Mouse (Mus musculus): ENCODE measurements around the gene Carns1. TPM values are rescaled to one million over a fixed set of nuclear protein-coding genes. Genes with fewer than 3 reads are reported as not detected.

Gene Carns1
- polyA plus RNA-seq (2017; shearing (Covaris generic)) = 15.2 TPM

GRCm38 (mm10) chr19:4175368-4175947 lies at the start of gene Carns1:
TSS of gene Carns1 (minus strand) at chr19:4175479.

GRCm38 (mm10) chr19:4214071-4214770 lies 38.9 kb upstream of the Carns1 start, which contains the start of the genes Clcf1 and AC109138.7:
TSS of gene Clcf1 (plus strand) at chr19:4214238.
TSS of gene AC109138.7 (plus strand) at chr19:4214357.

GRCm38 (mm10) chr19:4201291-4201909 lies 26.1 kb upstream of the Carns1 start, which contains the start of gene Rad9a:
TSS of gene Rad9a (minus strand) at chr19:4201662.

GRCm38 (mm10) chr19:4191528-4192250 lies 16.4 kb upstream of the Carns1 start, which contains the start of gene Ppp1ca:
TSS of gene Ppp1ca (plus strand) at chr19:4192065.

GRCm38 (mm10) chr19:4190831-4191334 lies 15.6 kb upstream of the Carns1 start, which contains the start of gene Tbc1d10c:
TSS of gene Tbc1d10c (minus strand) at chr19:4191284.

GRCm38 (mm10) chr19:4162646-4163542 lies 12.4 kb downstream of the Carns1 start, which contains the start of gene Rps6kb2:
TSS of gene Rps6kb2 (minus strand) at chr19:4163354.

GRCm38 (mm10) chr19:4153232-4153654 lies 22.0 kb downstream of the Carns1 start, which contains the start of gene Ptprcap:
TSS of gene Ptprcap (plus strand) at chr19:4153604.

GRCm38 (mm10) chr19:4148491-4148806 lies 26.8 kb downstream of the Carns1 start, which contains the start of gene Coro1b:
TSS of gene Coro1b (plus strand) at chr19:4148619.

GRCm38 (mm10) chr19:4143759-4144268 lies 31.5 kb downstream of the Carns1 start, which contains the start of gene Cabp4:
TSS of gene Cabp4 (minus strand) at chr19:4144033.

GRCm38 (mm10) chr19:4139446-4139845 lies 35.8 kb downstream of the Carns1 start, which contains the start of gene Gpr152:
TSS of gene Gpr152 (plus strand) at chr19:4139787.

GRCm38 (mm10) chr19:4125741-4126696 lies 49.3 kb downstream of the Carns1 start, which contains the start of gene Aip:
TSS of gene Aip (minus strand) at chr19:4125858.

Other genes with a start within 250 kb of the Carns1 start
- gene Aldh3b1, start 245.7 kb downstream of the Carns1 start, polyA plus RNA-seq (2017; shearing (Covaris generic)) = not detected
- 29.4 TPM for gene Unc93b1, start 240.3 kb downstream of the Carns1 start, polyA plus RNA-seq (2017; shearing (Covaris generic))
- gene Aldh3b3, start 216.8 kb downstream of the Carns1 start, polyA plus RNA-seq (2017; shearing (Covaris generic)) = not detected
- gene Aldh3b2, start 203.2 kb downstream of the Carns1 start, polyA plus RNA-seq (2017; shearing (Covaris generic)) = not detected
- gene Acy3, start 188.9 kb downstream of the Carns1 start, polyA plus RNA-seq (2017; shearing (Covaris generic)) = not detected
- not detected for gene Tbx10, start 182.7 kb downstream of the Carns1 start, polyA plus RNA-seq (2017; shearing (Covaris generic))
- 10.5 TPM for gene Nudt8, start 174.9 kb downstream of the Carns1 start, polyA plus RNA-seq (2017; shearing (Covaris generic))
- gene Gm49405, start 174.9 kb downstream of the Carns1 start, polyA plus RNA-seq (2017; shearing (Covaris generic)) = 1.0 TPM
- gene Doc2g, start 172.2 kb downstream of the Carns1 start, polyA plus RNA-seq (2017; shearing (Covaris generic)) = 2.4 TPM
- gene Ndufv1, start 162.7 kb downstream of the Carns1 start, polyA plus RNA-seq (2017; shearing (Covaris generic)) = 104 TPM
- 355 TPM for gene Gstp1, start 137.5 kb downstream of the Carns1 start, polyA plus RNA-seq (2017; shearing (Covaris generic))
- gene Gstp2, start 129.5 kb downstream of the Carns1 start, polyA plus RNA-seq (2017; shearing (Covaris generic)) = 3.3 TPM
- gene Gstp3, start 115.9 kb downstream of the Carns1 start, polyA plus RNA-seq (2017; shearing (Covaris generic)) = 56.1 TPM
- gene Cabp2, start 93.9 kb downstream of the Carns1 start, polyA plus RNA-seq (2017; shearing (Covaris generic)) = not detected
- gene Cdk2ap2, start 78.3 kb downstream of the Carns1 start, polyA plus RNA-seq (2017; shearing (Covaris generic)) = 441 TPM
- gene Pitpnm1, start 75.5 kb downstream of the Carns1 start, polyA plus RNA-seq (2017; shearing (Covaris generic)) = 253 TPM
- gene Aip, start 49.6 kb downstream of the Carns1 start, polyA plus RNA-seq (2017; shearing (Covaris generic)) = 150 TPM
- not detected for gene Gpr152, start 35.7 kb downstream of the Carns1 start, polyA plus RNA-seq (2017; shearing (Covaris generic))
- gene Cabp4, start 31.4 kb downstream of the Carns1 start, polyA plus RNA-seq (2017; shearing (Covaris generic)) = not detected
- gene Coro1b, start 26.9 kb downstream of the Carns1 start, polyA plus RNA-seq (2017; shearing (Covaris generic)) = 192 TPM
- 341 TPM for gene Ptprcap, start 21.9 kb downstream of the Carns1 start, polyA plus RNA-seq (2017; shearing (Covaris generic))
- gene Rps6kb2, start 12.1 kb downstream of the Carns1 start, polyA plus RNA-seq (2017; shearing (Covaris generic)) = 46.8 TPM
- 376 TPM for gene Tbc1d10c, start 15.8 kb upstream of the Carns1 start, polyA plus RNA-seq (2017; shearing (Covaris generic))
- gene Ppp1ca, start 16.6 kb upstream of the Carns1 start, polyA plus RNA-seq (2017; shearing (Covaris generic)) = 688 TPM
- gene Rad9a, start 26.2 kb upstream of the Carns1 start, polyA plus RNA-seq (2017; shearing (Covaris generic)) = 27.5 TPM
- gene Clcf1, start 38.8 kb upstream of the Carns1 start, polyA plus RNA-seq (2017; shearing (Covaris generic)) = 36.7 TPM
- not detected for gene AC109138.7, start 38.9 kb upstream of the Carns1 start, polyA plus RNA-seq (2017; shearing (Covaris generic))
- 62.7 TPM for gene Pold4, start 56.4 kb upstream of the Carns1 start, polyA plus RNA-seq (2017; shearing (Covaris generic))
- 0.67 TPM for gene Ssh3, start 93.7 kb upstream of the Carns1 start, polyA plus RNA-seq (2017; shearing (Covaris generic))
- 8.1 TPM for gene Ankrd13d, start 107.7 kb upstream of the Carns1 start, polyA plus RNA-seq (2017; shearing (Covaris generic))
- 237 TPM for gene Grk2, start 130.7 kb upstream of the Carns1 start, polyA plus RNA-seq (2017; shearing (Covaris generic))
- gene Kdm2a, start 222.8 kb upstream of the Carns1 start, polyA plus RNA-seq (2017; shearing (Covaris generic)) = 84.1 TPM

Measured in effector memory CD4-positive, alpha-beta T cell, adult 5 months (primary cell).